Comparison of ENCODE assay signal across 8 mouse cellular contexts in genomic region chr8:105554087-105554486, GRCm38 (mm10). TPM values are rescaled to one million over a fixed set of nuclear protein-coding genes. Genes with fewer than 3 reads are reported as not detected.
DNase-seq lines count a peak whose midpoint lies in the region; ATAC-seq and TF ChIP-seq lines count a peak whose summit lies in the region.
"Had no signal": no experiment of that assay in that cellular context is flagged by ENCODE, and none has a peak within 500 bp of the region (broad histone marks: within the 10 kb centered on the region; RNA-seq: fewer than 3 reads in every experiment).

No protein-coding gene starts in this region.

- no peak for TF ChIP-seq EP300 in MEL (IDR thresholded peaks at IDR 0.05; ENCODE audit: low read depth in 1 of 2, low read length in 2 of 2)

- ATAC-seq in embryonic facial prominence, embryonic 15.5 days (ENCODE audit: insufficient number of reproducible peaks, low FRiP score, low TSS enrichment, low read depth) = 0 out of 2 replicates have a peak, but pooled peaks have one; percentile 77
- ATAC-seq in lung, embryonic 14.5 days (ENCODE audit: insufficient read depth) = peak; percentile 77

- no peaks in the 10 kb centered on the region; a peak in 2 of 4 replicates for H3K36me3 ChIP-seq in MEL (ENCODE audit: control insufficient read depth in 1 of 2, insufficient read depth in 2 of 2, low read length in 2 of 2)
- H3K36me3 ChIP-seq in embryonic facial prominence, embryonic 15.5 days = no peaks in the 10 kb centered on the region
- H3K36me3 ChIP-seq in lung, embryonic 14.5 days (ENCODE audit: insufficient read depth) = peaks cover 10% of the 10 kb centered on the region; the same call in 1 of the 2 replicates

- no peaks in the 10 kb centered on the region for H3K27me3 ChIP-seq in MEL (ENCODE audit: control insufficient read depth in 1 of 2, insufficient read depth in 2 of 2, low read length in 2 of 2)
- H3K27me3 ChIP-seq in embryonic facial prominence, embryonic 15.5 days = no peaks in the 10 kb centered on the region
- H3K27me3 ChIP-seq in lung, embryonic 14.5 days (ENCODE audit: insufficient read depth, low read length) = no peaks in the 10 kb centered on the region

- H3K4me2 ChIP-seq in embryonic facial prominence, embryonic 15.5 days (replicated peaks) = no peak overlapping the region
- H3K4me2 ChIP-seq in lung, embryonic 14.5 days = no peak overlapping the region

- TF ChIP-seq RAD21 in MEL (IDR thresholded peaks at IDR 0.05; ENCODE audit: low read depth, low read length) = peak; percentile 98

- H3K4me3 ChIP-seq in MEL (ENCODE audit: control insufficient read depth in 1 of 2, insufficient read depth in 1 of 2, low read depth in 2 of 2, low read length in 2 of 2) = no peak overlapping the region
- H3K4me3 ChIP-seq in bone marrow, adult 2 months (replicated peaks; ENCODE audit: control insufficient read depth, low read depth, low read length) = no peak overlapping the region
- no peak overlapping the region for H3K4me3 ChIP-seq in embryonic facial prominence, embryonic 15.5 days (replicated peaks)
- no peak overlapping the region for H3K4me3 ChIP-seq in lung, embryonic 14.5 days (ENCODE audit: low read depth, low read length)

- no peaks in the 10 kb centered on the region for H3K4me1 ChIP-seq in MEL (ENCODE audit: control insufficient read depth in 1 of 2, insufficient read depth in 2 of 2, low read length in 2 of 2)
- H3K4me1 ChIP-seq in bone marrow, adult 2 months (ENCODE audit: control insufficient read depth, insufficient read depth, low read length) = peaks cover 3% of the 10 kb centered on the region; the same call in 1 of the 2 replicates
- no peaks in the 10 kb centered on the region for H3K4me1 ChIP-seq in embryonic facial prominence, embryonic 15.5 days
- no peaks in the 10 kb centered on the region for H3K4me1 ChIP-seq in lung, embryonic 14.5 days (ENCODE audit: insufficient read depth)

- 0 out of 2 replicates have a peak, but pooled peaks cover 2% of the 10 kb centered on the region for H3K79me2 ChIP-seq in MEL (ENCODE audit: control insufficient read depth, insufficient read depth, low read length, poor library complexity)

- intact Hi-C loops in heart, postnatal 36 days (cut with DNase I) = loop anchor here (1.0 to 5.0 kb wide), 4 partner anchors 23 to 197 kb away; no protein-coding TSS in a partner anchor

- TF ChIP-seq POLR2A in MEL (IDR thresholded peaks at IDR 0.05; ENCODE audit: control insufficient read depth in 1 of 2, insufficient read depth in 1 of 2, low read depth in 1 of 2, low read length in 2 of 2, poor library complexity in 1 of 2) = no peak
- TF ChIP-seq POLR2A in bone marrow, adult 2 months (IDR thresholded peaks at IDR 0.05; ENCODE audit: borderline replicate concordance, control insufficient read depth, low read depth, low read length) = no peak

- peak; percentile 84 for DNase-seq in MEL (ENCODE audit: low read depth, low spot score)
- DNase-seq in heart, postnatal 36 days = peak; percentile 58 to 70
- peak; percentile 77 for DNase-seq in kidney, postnatal 36 days
- peak; percentile 86 for DNase-seq in lung, embryonic 14.5 days
- DNase-seq in skeletal muscle tissue, adult 2 months (ENCODE audit: low read depth, low spot score) = peak; percentile 73

- H3K27ac ChIP-seq in MEL (ENCODE audit: control insufficient read depth, low read depth, low read length) = no peak overlapping the region
- no peak overlapping the region for H3K27ac ChIP-seq in bone marrow, adult 2 months (ENCODE audit: control insufficient read depth, insufficient read depth, low read depth, low read length, poor library complexity)
- no peak overlapping the region for H3K27ac ChIP-seq in embryonic facial prominence, embryonic 15.5 days (replicated peaks)
- no peak overlapping the region for H3K27ac ChIP-seq in lung, embryonic 14.5 days (ENCODE audit: low read depth)

- peak; percentile 78 to 99 (median 97) for TF ChIP-seq CTCF in MEL (IDR thresholded peaks at IDR 0.05 in 2 of 3, conservative IDR thresholded peaks at IDR 0.05 in 1 of 3; ENCODE audit: control insufficient read depth in 1 of 3, insufficient read depth in 1 of 3, low read depth in 2 of 3, low read length in 3 of 3, poor library complexity in 1 of 3, severe bottlenecking in 1 of 3)
- TF ChIP-seq CTCF in bone marrow, adult 2 months (IDR thresholded peaks at IDR 0.05; ENCODE audit: control insufficient read depth, insufficient read depth, low read length) = peak; percentile 89
- peak; percentile 94 for TF ChIP-seq CTCF in lung, embryonic 14.5 days (IDR thresholded peaks at IDR 0.05; ENCODE audit: low read depth)

- no peak overlapping the region for H3K9ac ChIP-seq in MEL (ENCODE audit: control insufficient read depth, low read depth, low read length, poor library complexity, severe bottlenecking)
- H3K9ac ChIP-seq in embryonic facial prominence, embryonic 15.5 days = no peak overlapping the region
- no peak overlapping the region for H3K9ac ChIP-seq in lung, embryonic 14.5 days

- H3K9me3 ChIP-seq in MEL (replicated peaks; ENCODE audit: insufficient read depth, low read length) = no peaks in the 10 kb centered on the region
- H3K9me3 ChIP-seq in embryonic facial prominence, embryonic 15.5 days (replicated peaks) = no peaks in the 10 kb centered on the region
- H3K9me3 ChIP-seq in lung, embryonic 14.5 days (ENCODE audit: low read depth, low read length) = no peaks in the 10 kb centered on the region

TF ChIP-seq in MEL, 35 proteins besides CTCF, POLR2A, EP300 and RAD21 (continues in another document):
- TF ChIP-seq SMC3 (IDR thresholded peaks at IDR 0.05; ENCODE audit: low read depth, low read length) = peak; percentile 95
- TF ChIP-seq TAL1 (IDR thresholded peaks at IDR 0.05; ENCODE audit: low read length) = no peak
- TF ChIP-seq HCFC1 (IDR thresholded peaks at IDR 0.05; ENCODE audit: low read depth, low read length) = no peak
- no peak for TF ChIP-seq USF2 (IDR thresholded peaks at IDR 0.05; ENCODE audit: borderline replicate concordance in 1 of 2, insufficient read depth in 1 of 2, low read depth in 1 of 2, low read length in 2 of 2)
- TF ChIP-seq ZC3H11A (IDR thresholded peaks at IDR 0.05; ENCODE audit: low read depth, low read length) = peak; percentile 93
- TF ChIP-seq TCF12 (IDR thresholded peaks at IDR 0.05; ENCODE audit: low read depth, low read length) = no peak
- TF ChIP-seq CHD2 (IDR thresholded peaks at IDR 0.05; ENCODE audit: low read length) = no peak
- TF ChIP-seq MAZ (IDR thresholded peaks at IDR 0.05; ENCODE audit: low read depth, low read length) = peak; percentile 67; the same call in 1 of the 2 replicates
- no peak for TF ChIP-seq GATA1 (IDR thresholded peaks at IDR 0.05; ENCODE audit: low read depth, low read length)
- no peak for TF ChIP-seq MEF2A (IDR thresholded peaks at IDR 0.05; ENCODE audit: extremely low read depth, insufficient replicate concordance, low read depth, low read length, poor library complexity, severe bottlenecking)
- TF ChIP-seq MAX (IDR thresholded peaks at IDR 0.05; ENCODE audit: low read length) = no peak
- no peak for TF ChIP-seq BHLHE40 (IDR thresholded peaks at IDR 0.05; ENCODE audit: borderline replicate concordance, low read depth, low read length)
- no peak for TF ChIP-seq NRF1 (IDR thresholded peaks at IDR 0.05; ENCODE audit: insufficient read depth, low read depth, low read length, poor library complexity, severe bottlenecking)
- TF ChIP-seq KAT2A (conservative IDR thresholded peaks at IDR 0.05; ENCODE audit: low read depth, low read length) = no peak
- TF ChIP-seq USF1 (IDR thresholded peaks at IDR 0.05; ENCODE audit: low read depth, low read length) = no peak
- TF ChIP-seq SIN3A (IDR thresholded peaks at IDR 0.05; ENCODE audit: low read length) = peak; percentile 62
- no peak for TF ChIP-seq ZMIZ1 (IDR thresholded peaks at IDR 0.05; ENCODE audit: low read depth, low read length)

RNA-seq across cellular contexts. Expression of gene Atp6v0d1, which starts 11.8 kb away (rescaled TPM):
- total RNA-seq in MEL (2012; rRNA removed) = 43.0 and 51.1 TPM in 2 replicates
- 10 to 100 TPM in 1 of 2 experiments, not detected in 1; 83.8 TPM for polyA plus RNA-seq in MEL (2012; ENCODE audit: insufficient read depth in 1 of 2, insufficient read length in 2 of 2, low read depth in 1 of 2, low replicate concordance in 2 of 2, missing spikeins in 1 of 2)
- polyA plus RNA-seq in bone marrow, adult 2 months (2011; ENCODE audit: insufficient read depth, insufficient read length, low replicate concordance, missing spikeins) = 37.5 and 58.3 TPM in 2 replicates
- 99.7 and 104 TPM in 2 replicates for polyA plus RNA-seq in embryonic facial prominence, embryonic 15.5 days (2015; fragmentation: Nextera tagmentation; extraction: Ambion mirVana)
- total RNA-seq in heart, postnatal 36 days (2021) = 10 to 100 TPM; 51.7 to 53.4 TPM
- 74.6 and 81.0 TPM in 2 replicates for polyA plus RNA-seq in lung, embryonic 14.5 days (2014; fragmentation: Nextera tagmentation; extraction: Ambion mirVana)

RNA-seq across cellular contexts. Expression of gene Hsd11b2, which starts 35.5 kb away (rescaled TPM):
- total RNA-seq in MEL (2012; rRNA removed) = 0.27 TPM in 1 of 2 replicates, not detected in the other
- polyA plus RNA-seq in MEL (2012; ENCODE audit: insufficient read depth in 1 of 2, insufficient read length in 2 of 2, low read depth in 1 of 2, low replicate concordance in 2 of 2, missing spikeins in 1 of 2) = 1 to 10 TPM in 1 of 2 experiments, not detected in 1; 2.1 TPM
- polyA plus RNA-seq in bone marrow, adult 2 months (2011; ENCODE audit: insufficient read depth, insufficient read length, low replicate concordance, missing spikeins) = 0.82 TPM in 1 of 2 replicates, not detected in the other
- 1.4 TPM in 2 replicates for polyA plus RNA-seq in embryonic facial prominence, embryonic 15.5 days (2015; fragmentation: Nextera tagmentation; extraction: Ambion mirVana)
- total RNA-seq in heart, postnatal 36 days (2021) = not detected
- polyA plus RNA-seq in lung, embryonic 14.5 days (2014; fragmentation: Nextera tagmentation; extraction: Ambion mirVana) = 4.8 and 5.9 TPM in 2 replicates
- total RNA-seq: left cerebral cortex, postnatal 10 days had no signal

RNA-seq across cellular contexts. Expression of gene Ripor1, which starts 51.0 kb away (rescaled TPM):
- total RNA-seq in MEL (2012; rRNA removed) = 15.7 and 16.6 TPM in 2 replicates
- polyA plus RNA-seq in MEL (2012; ENCODE audit: insufficient read depth in 1 of 2, insufficient read length in 2 of 2, low read depth in 1 of 2, low replicate concordance in 2 of 2, missing spikeins in 1 of 2) = 100 to 1,000 TPM in 1 of 2 experiments, not detected in 1; 120 TPM
- 11.9 and 23.1 TPM in 2 replicates for polyA plus RNA-seq in bone marrow, adult 2 months (2011; ENCODE audit: insufficient read depth, insufficient read length, low replicate concordance, missing spikeins)
- polyA plus RNA-seq in embryonic facial prominence, embryonic 15.5 days (2015; fragmentation: Nextera tagmentation; extraction: Ambion mirVana) = 21.6 and 24.9 TPM in 2 replicates
- total RNA-seq in heart, postnatal 36 days (2021) = 10 to 100 TPM; 53.0 to 53.8 TPM
- polyA plus RNA-seq in lung, embryonic 14.5 days (2014; fragmentation: Nextera tagmentation; extraction: Ambion mirVana) = 32.1 and 33.7 TPM in 2 replicates

RNA-seq across cellular contexts. Expression of gene Zdhhc1, which starts 57.4 kb away (rescaled TPM):
- 4.7 and 4.9 TPM in 2 replicates for total RNA-seq in MEL (2012; rRNA removed)
- 10 to 100 TPM in 1 of 2 experiments, not detected in 1; 11.5 TPM for polyA plus RNA-seq in MEL (2012; ENCODE audit: insufficient read depth in 1 of 2, insufficient read length in 2 of 2, low read depth in 1 of 2, low replicate concordance in 2 of 2, missing spikeins in 1 of 2)
- polyA plus RNA-seq in bone marrow, adult 2 months (2011; ENCODE audit: insufficient read depth, insufficient read length, low replicate concordance, missing spikeins) = 7.3 and 10.1 TPM in 2 replicates
- 55.4 and 59.8 TPM in 2 replicates for polyA plus RNA-seq in embryonic facial prominence, embryonic 15.5 days (2015; fragmentation: Nextera tagmentation; extraction: Ambion mirVana)
- 10 to 100 TPM; 14.5 to 14.9 TPM for total RNA-seq in heart, postnatal 36 days (2021)
- 40.0 and 41.9 TPM in 2 replicates for polyA plus RNA-seq in lung, embryonic 14.5 days (2014; fragmentation: Nextera tagmentation; extraction: Ambion mirVana)
